Mouse (Mus musculus): ENCODE measurements around the gene Gm9913.

Gene Gm9913

GRCm38 (mm10) chr2:125555830-125556229 is 50.9 kb downstream of the Gm9913 start:
- no peak for DNase-seq (ENCODE audit: low read depth, low spot score)
